Mouse (Mus musculus) ES-Bruce4 (cell line): ENCODE data around the gene Akap11. TPM values are rescaled to one million over a fixed set of nuclear protein-coding genes. Genes with fewer than 3 reads are reported as not detected.

Experiments
- H3K27ac ChIP-seq: 2 replicates; pipeline ENCODE4 v1.5.1; 2012; ENCODE audit warnings: low read length, inconsistent platforms; ENCODE audit not compliant: insufficient read depth
- H3K27me3 ChIP-seq: 2 replicates; pipeline ENCODE4 v1.6.1; 2012; ENCODE audit warnings: mild to moderate bottlenecking, low read length, inconsistent platforms; ENCODE audit not compliant: control insufficient read depth, poor library complexity, insufficient read depth, severe bottlenecking
- H3K36me3 ChIP-seq: 2 replicates; pipeline ENCODE4 v1.6.1; 2012; ENCODE audit warnings: inconsistent platforms, mild to moderate bottlenecking, low read length, moderate library complexity; ENCODE audit not compliant: control insufficient read depth, poor library complexity, insufficient read depth, severe bottlenecking
- H3K4me1 ChIP-seq: one replicate; pipeline ENCODE4 v1.8.1; 2011; ENCODE audit warnings: low read length; ENCODE audit not compliant: control insufficient read depth, insufficient read depth
- H3K4me3 ChIP-seq: 2 replicates; pipeline ENCODE4 v1.5.1; 2011; ENCODE audit warnings: low read depth, mild to moderate bottlenecking, low read length
- H3K9ac ChIP-seq: 2 replicates; pipeline ENCODE4 v1.6.1; 2012; ENCODE audit warnings: low read depth, mild to moderate bottlenecking, inconsistent platforms; ENCODE audit not compliant: poor library complexity, severe bottlenecking
- H3K9me3 ChIP-seq: replicated peaks from 2 replicates; pipeline ENCODE4 v1.6.1; 2012; ENCODE audit warnings: mild to moderate bottlenecking, low read length, inconsistent platforms; ENCODE audit not compliant: control insufficient read depth, poor library complexity, insufficient read depth, severe bottlenecking
- CTCF ChIP-seq: IDR thresholded peaks from one replicate; pipeline ENCODE4 v1.8.1; 2011; ENCODE audit warnings: low read depth, low read length
- EP300 ChIP-seq: IDR thresholded peaks from 2 replicates; pipeline ENCODE4 v1.6.1; 2011; ENCODE audit warnings: low read depth, low read length; ENCODE audit not compliant: insufficient read depth
- POLR2A ChIP-seq: IDR thresholded peaks from one replicate; pipeline ENCODE4 v1.8.1; 2011; ENCODE audit warnings: low read length; ENCODE audit not compliant: insufficient read depth
- polyA plus RNA-seq: library from polyadenylated mRNA; stranded (reverse); fragments of >200 nt; gene quantifications from 2 replicates; pipeline ENCODE4 v1.2.4, GENCODE M21; 2011; ENCODE audit warnings: low read depth; ENCODE audit not compliant: missing spikeins, insufficient read depth, insufficient read length

Akap11 gene
- polyA plus RNA-seq, 1 experiment = 20.8 TPM

GRCm38 (mm10) chr14:78533701-78534100, 2.9 kb downstream of the Akap11 start:
- Histone ChIP-seq H3K9me3 (no peaks in the 10 kb centered on the region), H3K4me3 (no peak overlapping the region), H3K36me3 (no peaks in the 10 kb centered on the region), H3K27ac (no peak overlapping the region), H3K27me3 (no peaks in the 10 kb centered on the region), H3K9ac (no peak overlapping the region), H3K4me1 (peaks cover 2% of the 10 kb centered on the region)
- TF ChIP-seq EP300 = no peak
- no peak for TF ChIP-seq POLR2A
- no peak for TF ChIP-seq CTCF

- Histone ChIP-seq H3K27me3 (no peaks in the 10 kb centered on the region), H3K27ac (no peak overlapping the region), H3K9ac (no peak overlapping the region), H3K9me3 (no peaks in the 10 kb centered on the region), H3K4me1 (no peaks in the 10 kb centered on the region), H3K36me3 (no peaks in the 10 kb centered on the region), H3K4me3 (no peak overlapping the region)
- TF ChIP-seq CTCF (no peak), EP300 (no peak), POLR2A (no peak)
Measured at GRCm38 (mm10) chr14:78532345-78532744, 4.3 kb downstream of the Akap11 start.

- H3K9ac ChIP-seq = no peak overlapping the region
- no peak overlapping the region for H3K4me3 ChIP-seq
- no peaks in the 10 kb centered on the region for H3K4me1 ChIP-seq
- H3K27ac ChIP-seq = no peak overlapping the region
- TF ChIP-seq EP300 (no peak), CTCF (no peak), POLR2A (no peak)
- H3K9me3 ChIP-seq = no peaks in the 10 kb centered on the region
- H3K36me3 ChIP-seq = no peaks in the 10 kb centered on the region
- no peaks in the 10 kb centered on the region for H3K27me3 ChIP-seq
Measured at GRCm38 (mm10) chr14:78530256-78530655, 6.4 kb downstream of the Akap11 start.

- Histone ChIP-seq H3K9me3 (no peaks in the 10 kb centered on the region), H3K9ac (no peak overlapping the region), H3K4me3 (no peak overlapping the region), H3K36me3 (no peaks in the 10 kb centered on the region), H3K4me1 (no peaks in the 10 kb centered on the region), H3K27ac (no peak overlapping the region), H3K27me3 (no peaks in the 10 kb centered on the region)
- TF ChIP-seq POLR2A = no peak
- no peak for TF ChIP-seq EP300
- TF ChIP-seq CTCF = no peak
Measured at GRCm38 (mm10) chr14:78528461-78529425, 7.9 kb downstream of the Akap11 start.

GRCm38 (mm10) chr14:78526907-78527306, 9.7 kb downstream of the Akap11 start:
- H3K9me3 ChIP-seq = no peaks in the 10 kb centered on the region
- no peak overlapping the region for H3K4me3 ChIP-seq
- TF ChIP-seq CTCF (no peak), EP300 (no peak), POLR2A (no peak)
- H3K9ac ChIP-seq = no peak overlapping the region
- H3K27me3 ChIP-seq = no peaks in the 10 kb centered on the region
- no peaks in the 10 kb centered on the region for H3K36me3 ChIP-seq
- H3K4me1 ChIP-seq = no peaks in the 10 kb centered on the region
- no peak overlapping the region for H3K27ac ChIP-seq

GRCm38 (mm10) chr14:78526475-78526874, 10.1 kb downstream of the Akap11 start:
- no peaks in the 10 kb centered on the region for H3K4me1 ChIP-seq
- H3K9ac ChIP-seq = no peak overlapping the region
- H3K4me3 ChIP-seq = no peak overlapping the region
- no peak overlapping the region for H3K27ac ChIP-seq
- no peaks in the 10 kb centered on the region for H3K9me3 ChIP-seq
- H3K36me3 ChIP-seq = no peaks in the 10 kb centered on the region
- no peak for TF ChIP-seq POLR2A
- no peak for TF ChIP-seq CTCF
- no peak for TF ChIP-seq EP300
- H3K27me3 ChIP-seq = no peaks in the 10 kb centered on the region
